Mouse (Mus musculus): ENCODE results near the gene Lats2. TPM values are rescaled to one million over a fixed set of nuclear protein-coding genes. Genes with fewer than 3 reads are reported as not detected.

The Lats2 gene
- polyA plus RNA-seq (2012; rRNA removed), result 17.1 and 18.2 TPM in 2 replicates

GRCm38 (mm10) chr14:57758237-57758636, at the start of gene Lats2:
Lats2 (minus strand) TSS chr14:57758388.
- no peak within 1 kb of the TSS for H3K27ac ChIP-seq (ENCODE audit: control insufficient read depth, insufficient read depth, low read length)
- H3K4me1 ChIP-seq (replicated peaks; ENCODE audit: control insufficient read depth, insufficient read depth, low read length), result no peaks in the 10 kb centered on the region
- no peak within 1 kb of the TSS for H3K4me3 ChIP-seq (ENCODE audit: control insufficient read depth, insufficient read depth, low read length)
- 95% methylated on average over 4 of the region's 4 CpGs for WGBS
- no peaks in the 10 kb centered on the region for H3K27me3 ChIP-seq (ENCODE audit: control insufficient read depth, insufficient read depth, low read length)
- no peaks in the 10 kb centered on the region for H3K36me3 ChIP-seq (ENCODE audit: control insufficient read depth, insufficient read depth, low read length)
- DNase-seq, result no peak
- TF ChIP-seq POLR2A (IDR thresholded peaks at IDR 0.05; ENCODE audit: control insufficient read depth, extremely low read depth, insufficient read depth, low read length, poor library complexity) (no peak), CTCF (IDR thresholded peaks at IDR 0.05; ENCODE audit: borderline replicate concordance, control insufficient read depth, extremely low read depth, insufficient read depth, low read length, poor library complexity) (no peak)

- WGBS, result 95% methylated on average over 4 of the region's 4 CpGs
- DNase-seq, result no peak
- peaks cover 49% of the 10 kb centered on the region for H3K36me3 ChIP-seq (ENCODE audit: control insufficient read depth, insufficient read depth, low read length)
- peaks cover 4% of the 10 kb centered on the region for H3K4me1 ChIP-seq (replicated peaks; ENCODE audit: control insufficient read depth, insufficient read depth, low read length)
- H3K27me3 ChIP-seq (ENCODE audit: control insufficient read depth, insufficient read depth, low read length), result no peaks in the 10 kb centered on the region
- H3K4me3 ChIP-seq (ENCODE audit: control insufficient read depth, insufficient read depth, low read length), result no peak overlapping the region
- no peak for TF ChIP-seq POLR2A (IDR thresholded peaks at IDR 0.05; ENCODE audit: control insufficient read depth, extremely low read depth, insufficient read depth, low read length, poor library complexity)
- no peak for TF ChIP-seq CTCF (IDR thresholded peaks at IDR 0.05; ENCODE audit: borderline replicate concordance, control insufficient read depth, extremely low read depth, insufficient read depth, low read length, poor library complexity)
- no peak overlapping the region for H3K27ac ChIP-seq (ENCODE audit: control insufficient read depth, insufficient read depth, low read length)
These were observed 45.5 kb upstream of the Lats2 start for GRCm38 (mm10) chr14:57803731-57804130.

GRCm38 (mm10) chr14:57797991-57798931, 40.1 kb upstream of the Lats2 start, which contains the start of gene Sap18:
Sap18 (plus strand) TSS chr14:57798180.
- Histone ChIP-seq H3K27ac (ENCODE audit: control insufficient read depth, insufficient read depth, low read length) (no peak within 1 kb of the TSS), H3K4me1 (replicated peaks; ENCODE audit: control insufficient read depth, insufficient read depth, low read length) (peaks cover 4% of the 10 kb centered on the region), H3K4me3 (ENCODE audit: control insufficient read depth, insufficient read depth, low read length) (peak within 1 kb of the TSS; percentile 99), H3K27me3 (ENCODE audit: control insufficient read depth, insufficient read depth, low read length) (no peaks in the 10 kb centered on the region), H3K36me3 (ENCODE audit: control insufficient read depth, insufficient read depth, low read length) (peaks cover 11% of the 10 kb centered on the region)
- peak; percentile 97 for DNase-seq
- WGBS, result under 1% methylated on average over 98 of the region's 99 CpGs
- no peak for TF ChIP-seq CTCF (IDR thresholded peaks at IDR 0.05; ENCODE audit: borderline replicate concordance, control insufficient read depth, extremely low read depth, insufficient read depth, low read length, poor library complexity)
- TF ChIP-seq POLR2A (IDR thresholded peaks at IDR 0.05; ENCODE audit: control insufficient read depth, extremely low read depth, insufficient read depth, low read length, poor library complexity), result peak; percentile 82; the same call in 1 of the 2 replicates

GRCm38 (mm10) chr14:57797551-57797950, 39.4 kb upstream of the Lats2 start:
- H3K4me3 ChIP-seq (ENCODE audit: control insufficient read depth, insufficient read depth, low read length), result no peak overlapping the region; the same call in 1 of the 2 replicates
- H3K27ac ChIP-seq (ENCODE audit: control insufficient read depth, insufficient read depth, low read length), result no peak overlapping the region
- no peaks in the 10 kb centered on the region for H3K27me3 ChIP-seq (ENCODE audit: control insufficient read depth, insufficient read depth, low read length)
- DNase-seq, result peak; percentile 12
- TF ChIP-seq POLR2A (IDR thresholded peaks at IDR 0.05; ENCODE audit: control insufficient read depth, extremely low read depth, insufficient read depth, low read length, poor library complexity) (no peak), CTCF (IDR thresholded peaks at IDR 0.05; ENCODE audit: borderline replicate concordance, control insufficient read depth, extremely low read depth, insufficient read depth, low read length, poor library complexity) (no peak)
- peaks cover 4% of the 10 kb centered on the region for H3K4me1 ChIP-seq (replicated peaks; ENCODE audit: control insufficient read depth, insufficient read depth, low read length)
- WGBS, result 24% methylated on average over 7 of the region's 7 CpGs
- H3K36me3 ChIP-seq (ENCODE audit: control insufficient read depth, insufficient read depth, low read length), result peaks cover 4% of the 10 kb centered on the region

- H3K27ac ChIP-seq (ENCODE audit: control insufficient read depth, insufficient read depth, low read length), result no peak overlapping the region
- WGBS, result 96% methylated on average over 4 of the region's 4 CpGs
- H3K27me3 ChIP-seq (ENCODE audit: control insufficient read depth, insufficient read depth, low read length), result no peaks in the 10 kb centered on the region
- no peak overlapping the region for H3K4me3 ChIP-seq (ENCODE audit: control insufficient read depth, insufficient read depth, low read length)
- H3K4me1 ChIP-seq (replicated peaks; ENCODE audit: control insufficient read depth, insufficient read depth, low read length), result no peaks in the 10 kb centered on the region
- TF ChIP-seq CTCF (IDR thresholded peaks at IDR 0.05; ENCODE audit: borderline replicate concordance, control insufficient read depth, extremely low read depth, insufficient read depth, low read length, poor library complexity) (no peak), POLR2A (IDR thresholded peaks at IDR 0.05; ENCODE audit: control insufficient read depth, extremely low read depth, insufficient read depth, low read length, poor library complexity) (no peak)
- no peak for DNase-seq
- no peaks in the 10 kb centered on the region for H3K36me3 ChIP-seq (ENCODE audit: control insufficient read depth, insufficient read depth, low read length)
These were observed 33.0 kb upstream of the Lats2 start for GRCm38 (mm10) chr14:57791171-57791570.

- Histone ChIP-seq H3K27me3 (ENCODE audit: control insufficient read depth, insufficient read depth, low read length) (no peaks in the 10 kb centered on the region), H3K27ac (ENCODE audit: control insufficient read depth, insufficient read depth, low read length) (no peak overlapping the region), H3K4me1 (replicated peaks; ENCODE audit: control insufficient read depth, insufficient read depth, low read length) (no peaks in the 10 kb centered on the region), H3K36me3 (ENCODE audit: control insufficient read depth, insufficient read depth, low read length) (no peaks in the 10 kb centered on the region), H3K4me3 (ENCODE audit: control insufficient read depth, insufficient read depth, low read length) (no peak overlapping the region)
- TF ChIP-seq CTCF (IDR thresholded peaks at IDR 0.05; ENCODE audit: borderline replicate concordance, control insufficient read depth, extremely low read depth, insufficient read depth, low read length, poor library complexity) (no peak), POLR2A (IDR thresholded peaks at IDR 0.05; ENCODE audit: control insufficient read depth, extremely low read depth, insufficient read depth, low read length, poor library complexity) (no peak)
- no peak for DNase-seq
- 97% methylated on average over 9 of the region's 9 CpGs for WGBS
These were observed 31.6 kb upstream of the Lats2 start for GRCm38 (mm10) chr14:57789759-57790158.
